Mouse (Mus musculus): ENCODE measurements around the gene Mark2.
"Not testable (repeated sequence)": the region's sequence is repeated elsewhere in the genome, so short reads cannot be mapped to it uniquely, and the experiment has no call there.

The Mark2 gene

DNA sequence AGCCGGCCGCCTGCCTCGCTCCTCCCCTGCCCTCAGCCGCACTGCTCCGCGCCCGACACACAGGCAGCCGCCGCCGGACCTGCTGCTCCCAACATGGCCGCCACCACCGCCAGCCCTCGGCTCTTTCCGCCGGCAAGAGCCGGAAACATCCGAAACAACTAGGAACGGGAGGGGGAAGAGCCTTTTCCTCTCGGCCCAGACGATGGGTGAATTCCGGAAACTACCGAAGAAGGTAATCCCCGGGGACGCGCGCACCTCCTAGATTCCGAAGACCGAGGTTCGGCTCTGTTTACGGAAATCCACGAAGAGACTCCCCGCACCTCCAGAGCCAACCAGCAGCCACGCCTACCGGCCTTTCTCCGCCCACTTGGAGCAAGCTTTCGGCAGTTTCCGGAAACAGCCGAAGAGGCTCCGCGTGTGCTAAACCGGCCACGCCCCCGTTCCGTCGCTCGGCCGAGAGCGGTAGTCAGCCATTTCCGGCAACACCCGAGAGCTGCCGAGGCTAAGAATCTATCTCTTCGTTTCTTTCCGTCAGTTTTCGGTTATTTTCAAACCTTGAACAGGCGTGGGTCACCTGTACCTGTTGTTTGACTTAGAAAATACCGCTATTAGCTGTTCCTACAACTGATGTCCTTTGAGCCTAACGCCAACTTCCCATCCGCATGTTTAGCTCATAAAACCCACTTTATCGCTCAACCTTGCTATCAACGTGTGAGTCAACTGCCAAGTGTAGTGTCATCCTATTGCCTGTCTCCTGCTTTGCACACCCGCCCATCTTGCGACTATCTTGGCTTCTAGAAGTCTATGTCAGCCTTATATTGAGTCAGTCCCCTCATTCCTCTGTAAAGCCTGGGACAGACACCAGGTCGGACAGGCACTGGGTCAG lies at the start of gene Mark2:
Gene Mark2, minus strand, starts transcription at position 349 of the 886 bp plus-strand sequence.
- DNase-seq (ENCODE audit: low spot score in 2 of 2): peak; percentile 99

DNA sequence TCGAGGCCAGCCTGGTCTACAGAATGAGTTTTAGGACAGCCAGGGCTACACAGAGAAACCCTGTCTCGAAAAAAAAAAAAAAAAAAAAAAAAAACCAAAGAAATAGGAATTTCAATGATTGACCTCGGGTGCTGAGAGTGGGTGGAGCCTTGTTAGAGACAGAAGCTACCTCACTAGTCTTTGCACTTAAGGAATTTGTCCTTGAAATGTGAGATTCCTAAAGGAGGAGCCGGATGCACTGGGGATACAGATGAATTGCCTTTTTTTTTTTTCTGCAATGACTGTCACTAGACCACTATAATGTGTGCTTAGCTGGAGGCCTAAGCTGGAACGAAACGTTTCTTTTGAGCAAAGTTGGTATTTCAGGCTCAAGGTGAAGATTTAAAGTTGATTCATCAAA lies 46.8 kb upstream of the Mark2 start:
- no peak for DNase-seq (ENCODE audit: low spot score in 2 of 2)

DNA sequence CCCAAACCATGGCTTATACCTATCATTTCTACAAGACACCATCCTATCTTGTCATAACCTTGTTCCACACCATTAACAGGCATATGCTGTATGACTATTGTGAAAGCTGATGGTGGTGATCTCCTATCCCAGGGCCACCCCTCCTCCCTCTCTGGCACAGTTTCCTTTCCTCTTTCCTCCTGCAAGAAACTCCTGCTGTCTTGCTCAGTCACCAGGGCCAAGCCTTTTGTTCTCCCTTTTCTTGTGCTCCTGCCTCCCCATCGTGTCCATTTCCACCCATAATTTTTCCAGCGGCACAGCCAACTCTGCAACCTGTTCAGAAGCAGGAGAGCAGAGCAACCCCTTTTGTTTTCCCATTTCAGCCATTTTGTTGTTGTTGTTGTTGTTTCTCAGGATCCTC lies 44.4 kb upstream of the Mark2 start:
- no peak for DNase-seq (ENCODE audit: low spot score in 2 of 2)

DNA sequence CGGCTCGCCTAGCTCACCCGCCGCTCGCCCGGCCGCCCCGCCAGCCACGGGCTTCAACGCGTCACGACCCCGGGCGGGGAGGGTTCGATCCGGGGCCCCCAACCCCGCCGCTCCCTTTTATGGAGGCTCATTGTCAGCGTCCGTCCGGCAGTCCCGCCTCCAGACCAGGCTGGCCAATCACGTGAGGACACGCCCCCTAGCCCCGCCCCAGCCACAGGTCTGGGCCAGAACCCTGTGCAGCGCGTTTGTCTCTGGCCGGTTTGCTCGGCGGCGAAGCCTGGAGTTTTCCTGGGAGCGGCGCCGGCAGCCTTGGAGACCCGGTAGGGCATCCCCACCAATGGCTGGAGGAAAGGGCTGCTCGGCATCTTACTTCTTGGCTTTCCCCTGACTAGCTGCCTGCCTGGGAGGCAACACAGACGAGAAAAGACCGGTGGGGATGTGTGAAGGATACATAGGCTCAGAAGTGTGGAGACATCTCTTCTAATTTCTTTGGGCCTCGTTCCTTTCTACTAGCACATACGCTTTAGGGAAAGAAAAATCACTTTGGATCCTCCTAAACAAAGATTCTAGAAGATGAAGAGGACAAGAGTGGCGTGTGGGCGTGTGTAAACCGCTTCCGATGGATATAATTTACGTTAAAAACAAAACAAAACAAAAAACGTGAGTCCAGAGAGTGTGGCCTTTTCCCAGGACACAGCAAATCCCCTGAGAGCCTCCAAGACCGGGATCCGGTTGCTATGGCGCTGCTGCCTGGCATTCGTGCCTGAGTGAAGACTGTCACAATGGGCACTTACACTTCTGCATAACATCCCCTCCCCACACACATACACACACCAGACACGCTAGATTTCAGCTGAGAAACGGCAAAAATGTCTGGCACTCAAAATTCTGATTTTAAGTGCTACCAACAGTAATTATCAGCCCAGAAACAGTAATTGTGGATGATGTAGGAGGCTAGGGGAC lies 41.5 kb upstream of the Mark2 start, which contains the start of gene Spindoc:
Gene Spindoc, minus strand, starts transcription at position 92 of the 963 bp plus-strand sequence.
- peak; percentile 93 to 94 for DNase-seq (ENCODE audit: low spot score in 2 of 2)

DNA sequence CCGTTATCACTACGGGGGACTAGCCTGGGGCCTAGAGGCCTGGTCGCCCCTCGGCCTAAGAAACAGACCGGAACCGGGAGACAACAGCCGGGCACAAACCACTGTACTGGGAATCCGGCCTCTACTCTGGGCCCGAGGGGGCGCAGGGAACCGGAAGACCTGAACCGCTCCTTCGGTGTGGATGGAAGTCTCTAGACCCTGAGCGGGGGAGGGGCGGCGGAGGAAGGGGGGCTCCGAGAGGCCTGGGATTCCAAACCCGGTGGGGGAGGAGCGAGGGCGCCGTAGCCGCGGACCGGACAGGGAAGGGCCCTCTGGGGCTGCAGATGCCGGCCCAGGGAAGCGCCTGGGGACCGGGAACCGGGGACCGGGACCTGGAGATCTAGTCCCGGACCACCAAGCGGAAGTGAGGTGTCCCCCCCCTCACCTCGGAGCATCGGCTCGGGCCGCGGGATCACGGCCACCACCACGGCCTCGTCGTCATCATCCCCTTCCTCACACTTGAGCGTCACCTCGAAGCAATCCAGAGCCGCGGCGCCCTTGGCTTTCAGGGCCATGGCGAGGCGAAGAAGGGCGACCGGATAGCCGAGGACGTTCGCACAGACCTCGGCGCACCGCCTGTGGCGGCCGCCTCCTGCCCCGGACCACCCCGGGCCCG lies 40.7 kb upstream of the Mark2 start:
- DNase-seq (ENCODE audit: low spot score in 2 of 2): peak; percentile 13 to 29

DNA sequence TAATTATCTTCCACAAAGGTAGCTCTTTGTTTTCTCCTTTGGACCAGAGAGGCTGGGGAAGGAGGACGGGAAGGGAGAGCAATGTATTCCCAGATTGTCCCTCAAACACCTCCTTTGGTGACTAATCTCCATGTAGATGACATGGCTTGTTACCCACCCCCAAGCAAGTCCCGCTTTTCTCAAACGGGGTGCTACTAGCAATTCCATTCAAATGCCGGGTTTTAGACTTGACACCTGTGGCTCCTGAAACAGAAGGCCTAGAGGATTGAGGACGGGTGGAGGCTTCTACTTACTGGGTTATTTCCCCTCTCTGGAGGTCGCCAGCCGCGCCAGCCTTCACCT lies 40.2 kb upstream of the Mark2 start:
- no peak for DNase-seq (ENCODE audit: low spot score in 2 of 2)

DNA sequence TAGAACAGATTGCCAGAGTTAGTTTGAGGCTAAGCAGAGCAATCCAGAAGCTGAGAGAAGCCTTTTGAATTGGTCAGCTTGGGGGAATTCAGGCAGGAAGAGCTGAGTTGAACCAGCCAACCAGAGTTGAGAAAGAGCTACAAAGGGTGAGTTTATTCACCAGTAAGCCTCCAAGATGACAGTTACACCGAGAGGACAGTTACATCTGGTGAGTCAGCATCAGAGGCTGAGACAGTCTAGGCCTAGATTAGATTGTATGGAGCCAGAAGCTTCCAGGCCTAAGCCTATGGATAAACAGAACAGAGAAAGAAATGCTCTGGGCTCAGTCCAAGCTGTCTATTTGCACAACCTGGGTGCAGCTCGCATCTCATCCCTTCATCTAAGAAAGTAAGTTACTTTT lies 36.0 kb upstream of the Mark2 start:
- no peak for DNase-seq (ENCODE audit: low spot score in 2 of 2)

DNA sequence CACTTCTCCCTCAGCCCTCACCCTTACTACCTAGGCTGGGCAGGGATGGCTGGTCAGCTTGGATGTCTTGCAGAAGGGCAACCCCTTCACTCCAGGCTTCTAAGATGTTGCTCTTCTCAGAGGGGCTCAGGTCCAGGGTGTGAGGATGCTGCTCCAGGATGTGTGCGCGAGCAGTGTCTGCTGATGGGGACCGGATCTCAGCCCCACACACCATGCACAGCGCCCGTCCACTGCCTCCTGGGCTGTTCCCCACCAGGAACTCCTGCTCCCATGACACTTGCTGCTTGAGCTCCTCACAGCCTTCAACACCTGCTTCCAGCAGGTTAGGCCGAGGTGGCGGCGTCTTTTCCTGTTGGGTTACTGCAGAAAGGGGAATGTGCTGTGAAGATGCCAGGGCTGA lies 32.8 kb upstream of the Mark2 start:
- DNase-seq (ENCODE audit: low spot score in 2 of 2): no peak

DNA sequence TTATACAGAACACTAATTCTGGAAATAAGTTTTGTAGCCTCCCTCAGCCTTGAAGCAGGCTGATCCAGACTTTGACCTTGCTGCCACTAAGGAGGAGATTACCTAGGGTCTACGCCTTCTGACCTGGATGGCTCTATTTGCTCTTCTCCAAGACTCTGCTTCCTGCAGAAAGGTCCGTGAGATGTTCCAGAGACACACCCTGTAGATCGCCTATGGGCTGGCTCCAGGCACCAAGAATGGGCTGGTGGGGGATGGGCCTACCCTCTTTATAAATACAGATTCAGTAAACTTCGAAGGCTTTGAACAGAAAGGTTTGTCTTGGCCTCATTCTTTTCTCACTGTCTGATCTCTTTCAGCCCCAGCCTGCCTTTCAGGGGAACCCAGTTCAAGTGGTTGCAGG lies 27.8 kb upstream of the Mark2 start:
- not testable (repeated sequence) for DNase-seq (ENCODE audit: low spot score in 2 of 2)

DNA sequence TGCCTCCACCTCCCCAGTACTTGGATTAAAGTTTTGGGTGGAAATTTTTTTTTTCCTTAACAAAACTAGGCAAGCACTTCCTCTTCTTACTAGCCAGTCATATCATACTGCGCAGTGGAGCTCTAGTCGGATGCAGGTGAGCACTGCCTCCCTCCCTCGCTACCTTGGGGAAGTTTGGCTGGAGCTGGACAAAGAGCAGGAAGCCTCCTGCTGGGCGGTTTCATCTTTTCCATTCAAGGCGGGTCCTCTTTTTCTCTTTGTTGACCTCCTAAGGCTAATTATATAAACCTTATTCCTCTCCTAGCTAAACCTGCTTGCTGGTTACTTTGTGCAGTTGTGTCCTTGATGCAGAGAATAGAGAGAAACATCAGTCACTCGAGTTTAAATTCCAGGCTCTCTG lies 12.0 kb upstream of the Mark2 start:
- no peak for DNase-seq (ENCODE audit: low spot score in 2 of 2)

DNA sequence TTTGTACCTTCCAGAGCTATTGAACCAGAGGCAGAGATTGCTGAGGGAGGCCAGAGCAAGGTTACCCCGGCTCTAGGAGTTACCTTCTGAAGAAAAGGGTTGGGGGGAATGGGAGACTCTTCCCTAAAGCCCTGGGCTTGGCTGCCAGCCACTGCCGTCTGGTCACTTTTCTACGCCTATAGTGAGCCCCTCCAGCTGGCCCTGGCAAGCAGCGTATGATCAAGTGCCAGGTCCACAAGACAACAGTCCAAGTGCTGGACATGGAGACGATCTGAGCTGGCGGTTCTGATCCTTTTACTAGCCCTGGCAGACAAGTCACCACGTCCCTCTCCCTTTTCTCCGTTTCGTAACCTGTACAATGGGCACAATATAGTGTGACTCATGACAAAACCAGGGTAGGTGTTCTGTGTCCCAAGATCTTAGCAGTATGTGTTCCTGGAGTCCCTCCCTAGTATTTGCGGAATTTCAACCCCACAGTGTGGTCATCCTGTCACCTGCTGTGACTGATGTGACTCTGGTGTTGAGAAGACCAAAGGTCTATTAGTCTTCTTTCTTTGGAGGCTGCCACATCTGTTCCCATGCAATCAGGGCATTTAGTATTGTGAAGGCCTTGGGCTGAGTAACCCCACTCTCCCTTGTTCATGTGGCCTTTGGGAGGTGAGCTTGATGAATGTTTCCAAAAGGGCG lies 11.3 kb upstream of the Mark2 start:
- DNase-seq (ENCODE audit: low spot score in 2 of 2): no peak

DNA sequence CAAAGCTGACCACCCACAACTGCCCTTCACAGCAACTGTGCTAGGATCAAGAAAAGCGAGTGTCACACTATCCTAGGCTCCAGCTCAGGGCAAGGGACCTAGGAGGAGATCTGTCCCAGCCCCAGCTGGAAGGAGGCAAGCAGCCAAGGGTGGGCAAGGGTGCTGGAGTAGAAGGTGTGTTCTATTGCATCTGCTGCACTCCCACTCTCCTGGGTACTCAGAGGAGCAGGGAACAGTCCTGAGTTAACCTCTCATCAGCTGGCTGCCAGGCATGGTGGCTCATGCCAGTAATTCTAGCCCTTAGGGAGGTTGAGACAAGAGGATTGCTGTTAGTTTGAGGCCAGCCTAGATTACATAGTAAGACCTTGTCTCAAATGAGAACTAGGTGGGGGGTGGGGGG lies 8.3 kb upstream of the Mark2 start:
- no peak for DNase-seq (ENCODE audit: low spot score in 2 of 2)

DNA sequence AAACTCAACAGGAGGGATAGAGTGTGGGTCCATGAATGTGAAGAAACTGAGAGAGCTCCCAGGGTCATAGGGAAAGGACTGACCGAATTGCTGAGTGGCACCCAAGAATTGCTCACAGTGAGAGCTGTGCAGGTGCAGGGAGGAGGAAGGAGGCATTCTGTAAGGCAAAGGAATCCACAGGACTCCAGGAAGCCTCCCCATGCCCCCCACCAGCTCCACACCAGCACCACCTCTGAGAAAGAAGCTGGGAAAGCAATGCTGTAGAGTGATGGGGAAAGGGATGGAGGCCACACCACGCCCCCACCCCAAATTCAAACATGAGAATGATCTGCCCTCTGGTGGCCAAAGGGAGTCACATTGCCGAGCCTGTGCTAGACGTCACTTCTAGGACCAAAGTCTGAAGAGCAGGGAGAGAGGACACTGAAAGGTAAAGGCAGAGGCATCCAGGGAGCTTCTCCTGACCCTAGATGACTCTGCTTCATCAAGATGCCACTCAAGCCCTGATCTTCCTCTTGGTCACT lies 3.6 kb upstream of the Mark2 start:
- peak; percentile 12 to 17 for DNase-seq (ENCODE audit: low spot score in 2 of 2)

DNA sequence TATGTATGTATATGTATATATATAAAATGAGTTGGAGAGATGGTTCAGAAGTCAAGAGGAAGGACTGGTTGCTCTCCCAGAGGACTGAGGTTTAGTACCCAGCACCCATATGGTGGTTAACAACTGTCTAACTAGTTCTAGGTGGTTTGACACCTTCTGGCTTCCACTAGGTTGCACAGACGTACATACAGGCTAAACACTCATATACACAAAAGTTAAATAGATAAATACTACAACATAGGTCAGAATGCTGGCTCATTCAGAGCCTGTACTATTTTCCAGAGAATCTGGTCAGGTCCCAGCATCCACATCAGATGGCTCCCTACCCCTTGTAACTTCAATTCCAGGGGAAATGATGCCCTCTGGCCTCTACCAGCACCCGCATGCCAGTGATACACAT lies 986 bp upstream of the Mark2 start:
- no peak for DNase-seq (ENCODE audit: low spot score in 2 of 2)

DNA sequence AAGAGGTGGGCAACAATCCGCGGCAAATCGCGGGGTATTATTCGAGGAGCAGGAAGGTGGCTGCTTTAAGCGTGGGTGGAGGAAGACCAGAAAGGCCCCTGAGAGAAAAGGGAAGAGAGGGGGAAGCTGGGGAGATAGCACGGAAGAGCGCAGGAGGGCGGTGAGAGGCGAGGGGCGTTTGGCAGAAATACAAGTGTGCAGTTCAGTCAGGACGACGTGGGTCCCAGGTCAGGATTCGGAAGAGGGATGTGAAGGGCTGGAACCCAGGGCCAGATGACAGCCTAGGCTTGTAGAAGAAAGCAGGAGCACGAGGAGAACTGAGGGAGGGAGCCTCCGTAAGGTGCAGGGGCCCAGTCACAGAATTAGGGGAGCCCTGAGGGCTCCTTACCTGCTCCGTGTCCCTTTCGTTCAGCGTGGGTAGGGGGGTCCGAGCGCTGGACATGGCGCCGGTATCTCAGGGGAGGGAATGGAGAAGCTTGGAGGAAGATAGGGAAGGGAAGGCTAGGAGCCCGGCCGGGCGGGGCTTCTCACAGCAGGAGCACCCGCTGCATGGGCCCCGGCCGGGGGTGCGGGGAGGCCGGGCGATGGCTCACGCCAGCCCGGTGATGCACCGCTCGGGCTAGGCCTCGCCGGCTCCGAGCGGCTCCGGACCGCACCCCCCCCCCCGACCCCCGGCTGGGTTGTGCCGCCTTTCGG lies 732 bp downstream of the Mark2 start:
- DNase-seq (ENCODE audit: low spot score in 2 of 2): no peak

DNA sequence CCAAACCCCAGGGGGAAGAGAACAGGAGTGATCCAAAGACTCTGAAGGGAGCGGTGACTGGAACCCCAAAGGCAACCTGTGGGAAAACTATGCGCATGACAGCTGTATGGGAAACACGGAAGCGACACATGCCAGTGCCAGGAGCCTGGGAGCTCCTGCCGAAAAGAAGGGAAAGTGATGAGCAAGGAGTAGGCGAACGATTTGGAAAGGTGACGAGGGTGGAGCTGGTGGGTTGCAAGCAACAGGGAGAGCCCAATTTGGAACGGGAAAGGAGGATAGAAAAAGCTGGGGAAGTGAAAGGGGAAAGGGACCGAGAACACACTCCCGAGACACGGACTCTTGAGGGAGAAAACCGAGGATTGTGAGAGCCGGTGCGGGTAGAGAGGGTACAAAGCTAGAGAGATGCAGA lies 1.3 kb downstream of the Mark2 start:
- DNase-seq (ENCODE audit: low spot score in 2 of 2): no peak

DNA sequence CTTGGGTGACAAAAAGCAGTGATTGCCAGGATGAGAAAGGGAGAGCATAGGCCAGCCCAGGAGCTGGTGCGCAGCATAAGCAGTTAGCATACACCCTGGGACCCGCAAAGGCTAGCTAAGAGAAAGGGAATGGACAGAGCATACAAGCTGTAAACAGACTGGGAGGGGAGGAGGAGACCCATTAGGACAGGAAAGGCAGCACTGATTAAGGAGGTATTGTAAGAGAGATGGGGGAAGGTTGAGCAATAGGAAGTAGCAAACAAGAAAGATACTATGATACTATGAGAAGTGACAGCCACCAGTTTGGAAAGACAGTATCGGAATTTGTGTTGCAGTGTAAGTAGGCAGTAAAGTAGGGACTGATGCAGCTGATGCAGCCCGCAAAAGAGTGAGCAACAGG lies 1.8 kb downstream of the Mark2 start:
- DNase-seq (ENCODE audit: low spot score in 2 of 2): no peak

DNA sequence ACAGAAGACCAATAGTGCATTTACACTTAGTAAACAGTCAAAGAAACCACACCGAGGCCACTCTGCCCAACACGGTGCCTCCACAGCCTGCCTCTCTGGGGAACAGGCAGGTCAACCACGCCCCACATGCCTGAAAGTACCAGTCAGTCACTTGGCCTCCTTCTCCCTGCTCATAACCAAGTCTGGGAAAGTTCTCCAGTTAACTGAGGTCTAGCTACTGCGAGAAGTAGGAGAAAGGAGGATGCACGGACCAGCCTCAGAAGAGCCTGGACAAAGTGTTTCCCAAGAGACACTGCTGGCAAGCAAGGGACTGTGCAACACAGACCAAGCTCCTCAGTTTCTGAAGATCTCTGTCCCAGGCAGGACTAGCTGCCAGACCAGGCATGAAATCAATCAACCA lies 2.6 kb downstream of the Mark2 start:
- no peak for DNase-seq (ENCODE audit: low spot score in 2 of 2)

DNA sequence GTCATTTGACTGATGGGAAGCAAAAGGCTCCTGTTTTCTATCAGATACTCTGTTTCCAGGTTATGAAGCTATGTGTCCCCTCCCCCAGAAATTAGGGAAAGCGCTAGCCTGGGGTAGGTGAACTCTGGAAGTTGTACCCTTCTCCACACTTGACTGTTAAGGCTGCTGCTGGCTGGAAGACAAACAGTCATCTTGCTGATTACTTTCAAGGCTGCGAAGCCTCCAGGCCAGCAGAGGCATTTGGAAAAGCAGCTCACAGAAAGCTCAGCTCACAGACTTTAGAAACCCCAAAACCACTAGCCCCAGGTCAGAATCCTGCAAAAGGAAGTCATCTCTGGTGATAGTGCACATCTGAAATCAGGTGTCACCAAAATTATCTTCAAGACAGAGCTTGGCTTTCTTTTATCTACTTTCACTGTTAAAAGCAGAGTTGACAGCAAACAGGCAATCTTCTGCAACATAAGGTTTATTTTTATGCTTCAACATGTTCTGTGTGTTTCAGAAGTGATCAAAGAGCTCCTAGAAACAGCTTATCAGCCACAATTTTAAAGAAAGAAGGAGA lies 3.8 kb downstream of the Mark2 start:
- no peak for DNase-seq (ENCODE audit: low spot score in 2 of 2)

DNA sequence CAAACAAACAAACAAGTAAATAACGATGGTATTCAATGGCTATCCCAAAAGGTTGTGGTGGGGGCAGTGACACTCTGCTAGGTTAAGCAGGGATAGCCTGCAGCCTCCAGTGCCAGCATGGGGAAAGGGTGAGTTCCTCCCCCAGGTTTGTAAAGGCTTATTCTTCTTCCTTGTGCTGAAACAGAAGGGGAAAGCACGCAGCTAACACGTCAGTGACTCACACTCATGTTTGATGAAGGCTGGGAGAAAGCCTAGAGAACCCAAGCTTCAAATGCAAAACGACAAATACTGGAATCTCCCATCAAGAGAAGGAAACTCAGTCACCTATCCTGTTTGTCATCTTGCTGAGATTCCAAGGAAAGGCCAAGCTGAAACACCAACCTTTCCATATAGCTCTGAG lies 6.0 kb downstream of the Mark2 start:
- no peak for DNase-seq (ENCODE audit: low spot score in 2 of 2)

Data from natural killer cell, adult 2 months (primary cell).